9 mouse cellular contexts compared by ENCODE assay signal in genomic region chr14:19817949-19818348, GRCm38 (mm10). TPM values are rescaled to one million over a fixed set of nuclear protein-coding genes. Genes with fewer than 3 reads are reported as not detected.
DNase-seq lines count a peak whose midpoint lies in the region; ATAC-seq and TF ChIP-seq lines count a peak whose summit lies in the region.
"Had no signal": no experiment of that assay in that cellular context is flagged by ENCODE, and none has a peak within 500 bp of the region (broad histone marks: within the 10 kb centered on the region; RNA-seq: fewer than 3 reads in every experiment).

No protein-coding gene starts in this region.

- intact Hi-C loops in gastrocnemius, postnatal 36 days (cut with DNase I): loop anchor here (2.0 kb wide), 1 partner anchor 111 kb away; no protein-coding TSS in a partner anchor

- ATAC-seq in common myeloid progenitor, adult 5-6 weeks (replicated peaks; ENCODE audit: low read depth, poor library complexity, severe bottlenecking): peak; percentile 81

- H3K4me3 ChIP-seq in layer of hippocampus, adult 2 months: no peak overlapping the region
- H3K4me3 ChIP-seq: limb, embryonic 15.5 days had no signal

- no peak overlapping the region for H3K27ac ChIP-seq in layer of hippocampus, adult 2 months
- H3K27ac ChIP-seq: limb, embryonic 15.5 days had no signal

- peak; percentile 61 to 75 for DNase-seq in CD8-positive naive resting alpha-beta T cell, adult 2 months (ENCODE audit: low read depth in 2 of 2, low spot score in 2 of 2)
- peak; percentile 28 for DNase-seq in WW6 (ENCODE audit: low read depth, low spot score)
- peak; percentile 77 to 82 for DNase-seq in gastrocnemius, postnatal 36 days
- peak; percentile 75 to 85 for DNase-seq in layer of hippocampus, adult 2 months (ENCODE audit: low spot score in 2 of 2)
- DNase-seq in lung, postnatal 10 days: peak; percentile 91
- DNase-seq in right cerebral cortex, adult 2 months (ENCODE audit: low spot score in 2 of 2): peak; percentile 90 to 93
- DNase-seq in urinary bladder, postnatal 10 days (ENCODE audit: low spot score): peak; percentile 55

- peak; percentile 99 for TF ChIP-seq CTCF in layer of hippocampus, adult 2 months (conservative IDR thresholded peaks at IDR 0.05)

RNA-seq across cellular contexts. Expression of gene Rtraf, which starts 5.7 kb away (rescaled TPM):
- total RNA-seq in common myeloid progenitor, adult 5-6 weeks (2017): 194 and 230 TPM in 2 replicates
- total RNA-seq in gastrocnemius, postnatal 36 days (2021): 10 to 100 TPM; 60.1 to 80.7 TPM
- total RNA-seq in layer of hippocampus, adult 2 months (2021): 10 to 100 TPM; 51.5 to 56.4 TPM

Comparison
In these comparisons a context has a peak if more than half of its experiments do, and no peak if none do; other contexts are left out.
1. DNase-seq: peak in every context shown above with its lines; median percentile 92 in right cerebral cortex, adult 2 months; 91 in lung, postnatal 10 days; 80 in layer of hippocampus, adult 2 months; 80 in gastrocnemius, postnatal 36 days; 68 in CD8-positive naive resting alpha-beta T cell, adult 2 months; 55 in urinary bladder, postnatal 10 days; 28 in WW6.